Mouse (Mus musculus) MEL (cell line): ENCODE results near the gene Slc6a16. TPM values are rescaled to one million over a fixed set of nuclear protein-coding genes. Genes with fewer than 3 reads are reported as not detected.

Source experiments
- DNase-seq: peaks from one replicate; pipeline ENCODE4 v3.0.0; 2011; ENCODE audit warnings: low read depth, low spot score
- H3K27ac ChIP-seq: 2 replicates; pipeline ENCODE4 v1.5.1; 2012; ENCODE audit warnings: low read depth, mild to moderate bottlenecking, control low read depth, low read length, moderate library complexity; ENCODE audit not compliant: control insufficient read depth
- H3K27me3 ChIP-seq, 2 experiments: fragments of 150-350 bp in 1 of 2; sonication (generic) in 1 of 2; 2 replicates each; pipeline ENCODE4 v1.6.1; 2012; ENCODE audit warnings: low read length in 2 of 2, mild to moderate bottlenecking in 2 of 2, improper control_type of control experiment in 1 of 2, moderate library complexity in 1 of 2; ENCODE audit not compliant: insufficient read depth in 2 of 2, control insufficient read depth in 1 of 2
- H3K36me3 ChIP-seq, 2 experiments: 2 replicates each; pipeline ENCODE4 v1.6.1; 2012 to 2014; ENCODE audit warnings: low read length in 2 of 2, improper control_type of control experiment in 1 of 2, inconsistent platforms in 1 of 2, mild to moderate bottlenecking in 1 of 2; ENCODE audit not compliant: insufficient read depth in 2 of 2, control insufficient read depth in 1 of 2
- H3K4me1 ChIP-seq, 2 experiments: fragments of 150-350 bp in 1 of 2; sonication (generic) in 1 of 2; 2 replicates each; pipeline ENCODE4 v1.6.1; 2012; ENCODE audit warnings: low read length in 2 of 2, improper control_type of control experiment in 1 of 2, mild to moderate bottlenecking in 1 of 2; ENCODE audit not compliant: insufficient read depth in 2 of 2, control insufficient read depth in 1 of 2
- H3K4me3 ChIP-seq, 2 experiments: fragments of 150-350 bp in 1 of 2; sonication (generic) in 1 of 2; 2 replicates each; pipeline ENCODE4 v1.5.1; 2012; ENCODE audit warnings: low read depth in 2 of 2, low read length in 2 of 2, mild to moderate bottlenecking in 2 of 2, moderate library complexity in 2 of 2, control low read depth in 1 of 2, improper control_type of control experiment in 1 of 2; ENCODE audit not compliant: control insufficient read depth in 1 of 2, insufficient read depth in 1 of 2
- H3K79me2 ChIP-seq: 2 replicates; pipeline ENCODE4 v1.6.1; 2012; ENCODE audit warnings: mild to moderate bottlenecking, low read length, moderate library complexity; ENCODE audit not compliant: control insufficient read depth, poor library complexity, insufficient read depth
- H3K9ac ChIP-seq: 2 replicates; pipeline ENCODE4 v1.6.1; 2012; ENCODE audit warnings: low read depth, mild to moderate bottlenecking, control low read depth, low read length, moderate library complexity; ENCODE audit not compliant: control insufficient read depth, poor library complexity, severe bottlenecking
- H3K9me3 ChIP-seq: fragments of 150-350 bp; sonication (generic); replicated peaks from 2 replicates; pipeline ENCODE4 v1.6.1; 2012; ENCODE audit warnings: mild to moderate bottlenecking, low read length, improper control_type of control experiment, moderate library complexity; ENCODE audit not compliant: insufficient read depth
- CTCF ChIP-seq, 3 experiments: IDR thresholded peaks in 2 of 3; conservative IDR thresholded peaks in 1 of 3; 2 replicates each; pipeline ENCODE4 v1.5.1; 2011 to 2012; ENCODE audit warnings: low read length in 3 of 3, low read depth in 2 of 3, mild to moderate bottlenecking in 2 of 3, improper control_type of control experiment in 1 of 3, inconsistent platforms in 1 of 3, mixed read lengths in 1 of 3, moderate library complexity in 1 of 3; ENCODE audit not compliant: control insufficient read depth in 1 of 3, insufficient read depth in 1 of 3, poor library complexity in 1 of 3, severe bottlenecking in 1 of 3
- E2F4 ChIP-seq: IDR thresholded peaks from 2 replicates; pipeline ENCODE4 v1.6.1; 2011; ENCODE audit warnings: low read depth, low read length, improper control_type of control experiment, borderline replicate concordance
- ELF1 ChIP-seq: IDR thresholded peaks from 2 replicates; pipeline ENCODE4 v1.6.1; 2014; ENCODE audit warnings: low read depth, mild to moderate bottlenecking, inconsistent platforms, low read length, improper control_type of control experiment, moderate library complexity
- EP300 ChIP-seq, 2 experiments: IDR thresholded peaks; 2 replicates each; pipeline ENCODE4 v1.6.1; 2011; ENCODE audit warnings: improper control_type of control experiment in 2 of 2, low read length in 2 of 2, low read depth in 1 of 2, mild to moderate bottlenecking in 1 of 2
- ETS1 ChIP-seq: IDR thresholded peaks from 2 replicates; pipeline ENCODE4 v1.6.1; 2012; ENCODE audit warnings: low read depth, mild to moderate bottlenecking, inconsistent platforms, low read length, improper control_type of control experiment, moderate library complexity
- GATA1 ChIP-seq: IDR thresholded peaks from 2 replicates; pipeline ENCODE4 v1.6.1; 2011; ENCODE audit warnings: low read depth, low read length, improper control_type of control experiment
- JUND ChIP-seq: IDR thresholded peaks from 2 replicates; pipeline ENCODE4 v1.6.1; 2011; ENCODE audit warnings: low read depth, mild to moderate bottlenecking, improper control_type of control experiment, low read length
- MAFK ChIP-seq: IDR thresholded peaks from 2 replicates; pipeline ENCODE4 v1.6.1; 2011; ENCODE audit warnings: low read depth, mild to moderate bottlenecking, low read length, improper control_type of control experiment, borderline replicate concordance
- MAZ ChIP-seq: IDR thresholded peaks from 2 replicates; pipeline ENCODE4 v1.6.1; 2012; ENCODE audit warnings: low read depth, mild to moderate bottlenecking, inconsistent platforms, low read length, improper control_type of control experiment
- MXI1 ChIP-seq: IDR thresholded peaks from 2 replicates; pipeline ENCODE4 v1.6.1; 2011; ENCODE audit warnings: mild to moderate bottlenecking, low read depth, low read length, improper control_type of control experiment
- MYB ChIP-seq: IDR thresholded peaks from 2 replicates; pipeline ENCODE4 v1.6.1; 2011; ENCODE audit warnings: mild to moderate bottlenecking, low read depth, low read length, improper control_type of control experiment
- MYC ChIP-seq: IDR thresholded peaks from 2 replicates; pipeline ENCODE4 v1.6.1; 2011; ENCODE audit warnings: low read depth, mild to moderate bottlenecking, low read length, improper control_type of control experiment, moderate library complexity
- NRF1 ChIP-seq: IDR thresholded peaks from 2 replicates; pipeline ENCODE4 v1.6.1; 2014; ENCODE audit warnings: low read depth, mild to moderate bottlenecking, inconsistent platforms, low read length, improper control_type of control experiment, moderate library complexity; ENCODE audit not compliant: poor library complexity, insufficient read depth, severe bottlenecking
- POLR2A ChIP-seq, 2 experiments: IDR thresholded peaks; 2 replicates each; pipeline ENCODE4 v1.6.1; 2011 to 2012; ENCODE audit warnings: low read length in 2 of 2, mild to moderate bottlenecking in 2 of 2, control low read depth in 1 of 2, improper control_type of control experiment in 1 of 2, low read depth in 1 of 2, moderate library complexity in 1 of 2; ENCODE audit not compliant: control insufficient read depth in 1 of 2, insufficient read depth in 1 of 2, poor library complexity in 1 of 2
- RCOR1 ChIP-seq: IDR thresholded peaks from 2 replicates; pipeline ENCODE4 v1.6.1; 2012; ENCODE audit warnings: low read depth, mild to moderate bottlenecking, inconsistent platforms, low read length, improper control_type of control experiment
- SMC3 ChIP-seq: IDR thresholded peaks from 2 replicates; pipeline ENCODE4 v1.6.1; 2011; ENCODE audit warnings: low read depth, low read length, improper control_type of control experiment
- TBP ChIP-seq: IDR thresholded peaks from 2 replicates; pipeline ENCODE4 v1.8.0; 2011; ENCODE audit warnings: low read depth, low read length, improper control_type of control experiment
- USF1 ChIP-seq: IDR thresholded peaks from 2 replicates; pipeline ENCODE4 v1.6.1; 2014; ENCODE audit warnings: low read depth, mild to moderate bottlenecking, inconsistent platforms, low read length, improper control_type of control experiment, moderate library complexity
- USF2 ChIP-seq, 2 experiments: IDR thresholded peaks; 2 replicates each; pipeline ENCODE4 v1.6.1; 2011 to 2012; ENCODE audit warnings: improper control_type of control experiment in 2 of 2, low read length in 2 of 2, borderline replicate concordance in 1 of 2, inconsistent platforms in 1 of 2, low read depth in 1 of 2, mild to moderate bottlenecking in 1 of 2; ENCODE audit not compliant: insufficient read depth in 1 of 2
- ZC3H11A ChIP-seq: IDR thresholded peaks from 2 replicates; pipeline ENCODE4 v1.6.1; 2012; ENCODE audit warnings: low read depth, mild to moderate bottlenecking, inconsistent platforms, low read length, improper control_type of control experiment
- ZMIZ1 ChIP-seq: IDR thresholded peaks from 2 replicates; pipeline ENCODE4 v1.6.1; 2012; ENCODE audit warnings: low read depth, mild to moderate bottlenecking, inconsistent platforms, low read length, improper control_type of control experiment, moderate library complexity
- polyA plus RNA-seq, 2 experiments: library from polyadenylated mRNA; stranded (reverse) in 1 of 2; unstranded in 1 of 2; fragments of >175 nt in 1 of 2; fragments of >200 nt in 1 of 2; gene quantifications; 2 replicates each; pipeline versions ENCODE4 v1.2.1 to v1.2.4; 2012; ENCODE audit warnings: low replicate concordance in 2 of 2, low read depth in 1 of 2; ENCODE audit not compliant: insufficient read length in 2 of 2, insufficient read depth in 1 of 2, missing spikeins in 1 of 2
- total RNA-seq: library from RNA; depleted of rRNA; stranded (reverse); fragments of 300-350 nt; gene quantifications from 2 replicates; pipeline ENCODE4 v1.2.3, GENCODE M21; 2012

The Slc6a16 gene
- total and polyA plus RNA-seq, 3 experiments = not detected

GRCm38 (mm10) chr7:45193871-45194785, 46.8 kb upstream of the Slc6a16 start:
- H3K4me1 ChIP-seq = peaks cover 26 to 41% of the 10 kb centered on the region in 2 experiments
- no peak for TF ChIP-seq ELF1
- 0 out of 2 replicates have a peak, but pooled peaks have one; percentile 30 for TF ChIP-seq TBP
- no peak for TF ChIP-seq RCOR1
- TF ChIP-seq NRF1 = peak; percentile 54
- no peak for TF ChIP-seq MAFK
- no peak for TF ChIP-seq MYB
- 0 out of 2 replicates have a peak, but pooled peaks have one; percentile 9 for TF ChIP-seq SMC3
- no peak for TF ChIP-seq ETS1
- TF ChIP-seq CTCF (IDR thresholded peaks at IDR 0.05 in 2 of 3, conservative IDR thresholded peaks at IDR 0.05 in 1 of 3; ENCODE audit: control insufficient read depth in 1 of 3, insufficient read depth in 1 of 3, low read depth in 2 of 3, low read length in 3 of 3, poor library complexity in 1 of 3, severe bottlenecking in 1 of 3) = 0 out of 6 replicates have a peak, but pooled peaks of 1 of the 3 experiments have one; percentile 19
- TF ChIP-seq MXI1 = no peak
- TF ChIP-seq USF2 (IDR thresholded peaks at IDR 0.05; ENCODE audit: borderline replicate concordance in 1 of 2, insufficient read depth in 1 of 2, low read depth in 1 of 2, low read length in 2 of 2) = no peak
- 0 out of 4 replicates have a peak, but pooled peaks of 1 of the 2 experiments have one; percentile 25 for TF ChIP-seq POLR2A (IDR thresholded peaks at IDR 0.05; ENCODE audit: control insufficient read depth in 1 of 2, insufficient read depth in 1 of 2, low read depth in 1 of 2, low read length in 2 of 2, poor library complexity in 1 of 2)
- TF ChIP-seq E2F4 = no peak
- TF ChIP-seq USF1 = no peak
- TF ChIP-seq JUND = no peak
- no peak for TF ChIP-seq GATA1
- TF ChIP-seq EP300 (IDR thresholded peaks at IDR 0.05; ENCODE audit: low read depth in 1 of 2, low read length in 2 of 2) = no peak
- TF ChIP-seq MYC = no peak
- no peak for TF ChIP-seq ZC3H11A
- no peak for TF ChIP-seq MAZ
- TF ChIP-seq ZMIZ1 = no peak
- TF ChIP-seq, all 39 proteins: peak for 5
- DNase-seq = peak; percentile 90
- H3K9me3 ChIP-seq = no peaks in the 10 kb centered on the region
- no peak overlapping the region for H3K27ac ChIP-seq
- peaks cover 0 to 14% of the 10 kb centered on the region in 2 experiments; a peak in 2 of 4 replicates for H3K36me3 ChIP-seq
- H3K79me2 ChIP-seq = no peaks in the 10 kb centered on the region
- no peaks in the 10 kb centered on the region for H3K27me3 ChIP-seq
- peak overlapping the region; percentile 21; the same call in 1 of the 2 replicates for H3K9ac ChIP-seq
- H3K4me3 ChIP-seq = 0 out of 4 replicates have a peak overlapping the region, but pooled peaks of 1 of the 2 experiments have one; percentile 1
